Mouse (Mus musculus) A20 (cell line): Measurements from ENCODE around the gene Olfr901.
"Not testable (repeated sequence)": the region's sequence is repeated elsewhere in the genome, so short reads cannot be mapped to it uniquely, and the experiment has no call there.

Experiments used
- DNase-seq: peaks from one replicate; pipeline ENCODE4 v3.0.0-alpha.2; 2011; ENCODE audit warnings: low read depth, low spot score

The Olfr901 gene

GRCm38 (mm10) chr9:38429155-38429554 lies at the start of gene Olfr901:
Olfr901 (plus strand) TSS chr9:38429455.
- no peak for DNase-seq

- no peak for DNase-seq
Observed at GRCm38 (mm10) chr9:38401398-38401797, 27.9 kb upstream of the Olfr901 start, which contains the start of gene Olfr147. Olfr147 (plus strand) TSS chr9:38401698.

- not testable (repeated sequence) for DNase-seq
Observed at GRCm38 (mm10) chr9:38407502-38407901, 21.8 kb upstream of the Olfr901 start.

- not testable (repeated sequence) for DNase-seq
Observed at GRCm38 (mm10) chr9:38413502-38413901, 15.8 kb upstream of the Olfr901 start.

GRCm38 (mm10) chr9:38423801-38424200 lies 5.5 kb upstream of the Olfr901 start:
- DNase-seq = no peak

GRCm38 (mm10) chr9:38427026-38427425 lies 2.2 kb upstream of the Olfr901 start:
- DNase-seq = no peak

GRCm38 (mm10) chr9:38447352-38447751 lies 18.1 kb downstream of the Olfr901 start, which contains the start of gene Olfr902:
Olfr902 (plus strand) TSS chr9:38447652.
- no peak for DNase-seq

- DNase-seq = no peak
Observed at GRCm38 (mm10) chr9:38462844-38463243, 33.6 kb downstream of the Olfr901 start, which contains the start of gene Olfr904. Olfr904 (plus strand) TSS chr9:38463144.

- DNase-seq = no peak
Observed at GRCm38 (mm10) chr9:38470807-38471206, 41.6 kb downstream of the Olfr901 start, which contains the start of gene Olfr905. Olfr905 (plus strand) TSS chr9:38471107.
